Mouse (Mus musculus) CD4-positive helper T cell, adult 2 months (primary cell): Measurements from ENCODE around the gene Hps6.

ENCODE experiments used
- DNase-seq: peaks from one replicate; pipeline ENCODE4 v3.0.0-alpha.2; 2012; ENCODE audit warnings: low read depth, missing footprints, low spot score

The Hps6 gene

GRCm38 (mm10) chr19:46029652-46030051, 26.3 kb downstream of the Hps6 start:
- DNase-seq: no peak

- no peak for DNase-seq
These were observed 27.1 kb downstream of the Hps6 start for GRCm38 (mm10) chr19:46030196-46030983.

GRCm38 (mm10) chr19:46031689-46032432, 28.6 kb downstream of the Hps6 start:
- DNase-seq: no peak

DNA sequence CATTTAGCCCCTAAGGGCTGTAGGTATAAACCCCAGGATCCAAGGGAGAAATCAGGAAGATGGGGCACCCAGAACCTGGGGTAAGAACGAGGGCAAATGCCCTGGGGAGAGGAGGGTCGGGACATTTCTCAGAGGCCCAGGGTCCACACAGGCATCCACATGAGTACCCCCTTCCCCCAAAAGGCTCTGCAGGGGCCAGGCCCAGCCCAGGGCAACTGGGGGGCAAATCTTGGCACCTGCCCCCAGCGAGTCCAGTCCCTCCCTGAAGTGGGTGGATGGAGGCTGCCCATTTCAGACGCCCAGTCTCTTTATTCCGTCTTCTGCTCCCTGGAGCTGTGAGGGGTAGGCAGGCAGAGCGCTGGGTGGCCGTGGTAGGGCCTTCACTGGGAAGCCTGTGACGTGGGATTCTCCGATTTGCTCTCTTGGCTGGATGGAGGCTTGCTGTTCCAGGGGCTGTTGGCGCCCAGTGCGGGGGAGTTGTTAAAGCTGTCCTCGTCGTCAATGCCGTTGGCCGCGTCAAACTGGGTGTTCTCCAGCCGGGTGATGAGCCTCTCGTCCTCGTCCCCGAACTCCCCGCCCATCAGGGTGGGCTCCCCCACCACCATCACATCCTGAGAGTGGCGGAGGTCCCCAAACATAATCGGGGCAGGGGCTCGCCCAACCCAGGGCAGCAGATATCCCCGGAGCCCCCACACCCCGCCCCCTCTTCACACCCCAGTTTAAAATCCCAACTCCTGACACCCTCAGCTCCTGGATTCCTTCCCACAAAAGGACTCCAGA, 29.6 kb downstream of the Hps6 start:
- no peak for DNase-seq

DNA sequence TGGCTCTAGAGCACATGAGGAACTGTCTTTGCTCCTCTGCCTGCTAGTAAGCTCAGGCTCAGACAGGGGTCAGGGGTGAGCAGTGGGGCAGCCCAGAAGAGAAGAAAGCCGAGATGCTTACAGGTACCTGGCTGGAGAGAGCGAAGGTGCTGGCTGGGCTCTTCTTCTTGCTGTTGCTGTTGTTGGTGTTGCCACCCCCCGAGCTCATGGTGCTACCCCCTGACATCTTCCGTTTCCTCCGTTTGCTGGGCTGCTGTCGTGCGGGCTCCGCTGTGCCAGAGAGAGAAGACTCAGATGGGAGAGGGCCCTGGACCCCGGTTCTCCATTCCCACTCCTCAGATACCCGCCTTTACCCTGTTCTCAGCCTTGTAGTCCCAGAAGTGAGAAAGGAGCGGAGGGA, 30.6 kb downstream of the Hps6 start:
- DNase-seq: no peak

GRCm38 (mm10) chr19:46035971-46036370, 32.7 kb downstream of the Hps6 start:
- no peak for DNase-seq

GRCm38 (mm10) chr19:46036477-46037242, 33.4 kb downstream of the Hps6 start:
- DNase-seq: no peak

DNA sequence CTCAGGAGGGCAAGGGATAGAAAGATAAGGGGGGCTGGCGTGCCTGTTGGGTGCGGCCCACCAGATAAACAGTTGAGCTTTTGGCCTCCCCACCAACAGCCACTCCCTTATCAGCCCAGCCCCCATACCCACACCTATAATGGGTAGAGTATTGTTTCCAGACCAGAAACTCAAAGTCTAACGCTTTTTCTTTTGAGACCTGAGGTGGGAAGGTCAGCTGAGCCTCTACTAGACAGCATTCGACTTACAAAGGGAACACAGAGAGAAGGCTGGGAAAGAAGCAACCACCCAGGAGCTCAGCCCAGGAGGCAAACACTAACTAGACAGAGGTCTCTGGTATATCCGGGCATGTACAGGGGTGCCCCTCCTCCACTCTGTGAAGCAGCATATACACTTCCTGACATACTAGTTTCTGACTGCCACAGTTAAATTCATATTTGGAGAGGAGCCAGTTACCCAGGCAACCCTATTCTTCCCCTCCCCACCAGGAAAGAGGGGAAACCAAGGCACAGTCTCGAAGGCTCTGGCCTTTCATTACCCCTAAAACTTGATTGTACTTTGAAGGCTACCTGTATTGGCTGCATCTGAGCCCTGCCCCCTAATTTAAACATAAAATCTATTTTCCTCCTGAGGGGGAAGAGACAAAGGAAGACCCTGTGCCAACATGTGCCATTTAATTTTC, 34.1 kb downstream of the Hps6 start:
- peak; percentile 76 for DNase-seq

DNA sequence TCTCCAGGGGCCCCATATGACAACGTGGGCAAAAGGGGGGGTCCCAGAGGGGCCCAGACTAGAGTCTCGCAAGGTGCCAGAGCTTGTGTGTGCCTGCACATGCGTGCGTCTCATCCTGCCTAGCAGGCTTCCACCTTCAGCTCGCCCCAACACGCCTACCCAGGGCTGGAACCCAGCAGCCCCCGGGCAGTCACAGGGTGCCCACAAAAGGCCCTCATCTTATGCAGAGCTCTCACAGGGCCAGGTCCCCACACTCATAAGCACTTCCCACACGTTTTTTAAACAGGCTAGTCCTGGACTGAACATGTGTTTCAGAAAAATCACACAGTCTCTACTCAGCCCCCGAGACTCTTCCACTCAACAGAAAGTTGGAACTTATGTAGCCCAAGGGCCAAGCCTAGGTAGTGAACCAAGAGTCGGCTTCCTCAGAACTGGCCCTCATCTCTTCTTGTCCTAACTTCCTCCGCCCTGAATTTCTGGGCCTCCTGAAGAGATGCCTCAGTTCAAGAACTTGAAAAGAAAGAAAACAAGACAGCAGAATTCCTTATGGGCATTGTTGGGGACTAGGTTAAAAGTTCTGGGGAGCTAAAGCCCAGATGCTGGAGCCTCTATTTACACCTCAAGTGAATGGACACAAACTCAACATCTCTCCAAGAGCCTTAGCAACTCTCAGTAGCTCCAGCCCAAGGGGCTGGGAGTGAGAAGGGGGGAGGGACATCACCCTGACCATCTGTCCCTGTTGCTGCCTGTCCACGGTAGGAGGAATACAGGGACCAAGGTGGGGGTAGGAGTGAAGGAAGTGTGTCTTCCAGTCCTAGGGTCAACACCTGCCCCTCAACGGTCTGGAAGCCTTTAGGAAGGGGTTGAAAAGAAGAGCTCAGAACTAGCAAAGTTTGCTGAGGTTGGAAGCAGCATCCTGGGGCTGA, 34.9 kb downstream of the Hps6 start:
- peak; percentile 36 for DNase-seq

GRCm38 (mm10) chr19:46038851-46039260, 35.5 kb downstream of the Hps6 start:
- peak; percentile 24 for DNase-seq

DNA sequence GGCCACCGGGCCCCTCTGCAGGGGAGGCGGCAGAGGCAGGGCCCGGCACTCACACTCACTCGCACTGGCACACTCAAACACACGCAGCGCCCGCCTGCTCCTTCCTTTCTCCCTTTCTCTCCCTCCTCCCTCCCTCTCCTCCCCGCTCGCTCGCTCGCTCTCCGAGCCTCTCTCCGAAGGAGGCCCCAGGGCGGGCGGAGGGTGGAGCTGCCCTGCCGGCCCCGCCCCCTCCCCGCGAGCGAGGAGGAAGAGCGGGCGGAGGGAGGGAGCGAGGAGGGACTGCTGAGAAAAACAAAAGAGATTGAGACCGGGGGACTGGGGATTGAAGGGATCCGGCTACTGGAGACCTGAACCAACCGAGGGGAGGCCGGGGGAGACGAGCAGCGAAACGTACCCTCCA, 36.2 kb downstream of the Hps6 start:
- DNase-seq: peak; percentile 94

DNA sequence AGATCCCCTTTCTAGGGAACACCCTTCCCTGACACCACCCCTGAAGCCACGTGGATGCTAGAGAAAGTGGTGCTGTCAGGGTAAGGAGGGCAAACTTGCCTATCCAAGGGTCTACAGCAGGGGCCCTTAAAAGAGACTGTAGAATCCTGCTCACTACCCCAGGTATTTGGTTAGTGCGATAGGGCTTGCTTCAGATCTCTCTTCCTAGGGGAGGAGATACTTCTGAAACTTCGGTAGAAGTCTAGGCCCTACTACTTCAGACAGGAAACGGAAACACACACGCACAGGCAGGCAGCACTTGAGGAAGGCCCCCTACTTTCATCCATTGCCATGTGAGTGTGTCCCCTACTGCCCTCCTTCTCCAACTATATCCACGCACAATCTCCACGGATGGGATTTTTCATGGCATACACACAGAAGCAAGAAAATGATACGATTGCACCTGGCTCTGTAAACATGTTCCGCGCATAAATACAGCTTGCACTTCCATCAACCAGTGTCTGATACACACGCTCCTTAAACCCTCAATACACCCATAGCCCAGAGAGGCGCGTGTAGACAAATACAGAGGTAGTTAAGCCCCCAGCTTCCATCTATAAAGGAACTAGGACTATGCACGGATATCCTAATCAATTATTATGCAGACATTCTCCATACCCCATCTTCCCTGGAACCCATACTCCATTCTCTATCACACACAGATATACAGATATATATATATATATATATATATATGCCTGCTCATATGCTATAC, 37.0 kb downstream of the Hps6 start:
- DNase-seq: peak; percentile 84

- DNase-seq: no peak
These were observed 38.1 kb downstream of the Hps6 start for GRCm38 (mm10) chr19:46041299-46041932.

DNA sequence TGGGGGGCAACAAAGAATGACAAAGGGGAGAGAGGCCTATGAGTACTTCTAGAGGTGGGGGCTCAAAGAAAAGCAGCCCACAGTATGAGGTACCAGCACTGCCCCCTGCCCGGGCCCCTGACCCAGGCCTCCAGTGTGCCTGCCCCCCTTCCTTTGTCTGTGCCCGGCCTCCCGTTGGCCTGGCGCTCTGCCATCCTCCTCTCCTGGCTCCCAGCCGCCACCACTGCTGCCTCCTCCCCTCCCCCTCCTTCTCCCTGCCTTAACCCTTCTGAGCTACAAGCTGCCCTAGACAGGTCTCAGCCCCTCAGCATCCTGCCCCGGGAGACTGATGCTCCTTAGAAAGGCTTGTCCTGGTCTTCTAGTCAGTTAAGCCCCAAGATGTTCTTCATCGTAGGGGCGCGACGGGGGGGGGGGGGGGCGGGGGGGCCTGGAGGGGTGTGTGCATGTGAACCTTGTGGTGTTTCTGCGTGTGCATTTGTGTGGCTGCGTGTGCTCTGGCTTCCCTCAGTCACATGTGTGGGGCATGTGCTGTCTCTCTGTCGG, 38.7 kb downstream of the Hps6 start:
- DNase-seq: peak; percentile 52

DNA sequence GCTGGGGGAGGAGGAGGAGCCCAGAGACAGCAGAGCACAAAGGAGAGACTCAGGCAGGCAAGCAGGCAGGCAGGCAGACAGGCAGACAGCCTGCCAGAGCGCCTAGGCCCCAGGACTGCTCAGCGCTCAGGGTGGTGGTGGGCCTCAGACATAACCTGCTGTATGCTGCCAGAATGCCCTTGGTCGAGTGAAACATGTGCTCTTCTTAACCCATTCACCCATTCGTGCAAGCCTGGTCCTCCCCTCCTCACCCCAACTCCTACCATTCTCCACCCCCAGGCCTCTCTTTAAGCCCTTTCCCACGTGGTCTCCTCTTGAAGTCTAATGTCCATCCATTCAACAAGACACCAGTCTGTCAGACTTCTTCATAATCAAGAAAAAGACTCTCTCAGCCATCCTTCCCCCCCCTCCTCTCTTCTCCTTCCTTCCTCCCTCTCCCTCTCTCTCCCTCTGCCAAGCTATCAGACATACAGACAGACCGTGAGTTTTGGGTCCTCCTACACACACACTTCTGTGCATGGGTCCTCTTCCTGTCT, 39.2 kb downstream of the Hps6 start:
- peak; percentile 68 for DNase-seq

- DNase-seq: no peak
These were observed 40.1 kb downstream of the Hps6 start for GRCm38 (mm10) chr19:46043380-46043779.

DNA sequence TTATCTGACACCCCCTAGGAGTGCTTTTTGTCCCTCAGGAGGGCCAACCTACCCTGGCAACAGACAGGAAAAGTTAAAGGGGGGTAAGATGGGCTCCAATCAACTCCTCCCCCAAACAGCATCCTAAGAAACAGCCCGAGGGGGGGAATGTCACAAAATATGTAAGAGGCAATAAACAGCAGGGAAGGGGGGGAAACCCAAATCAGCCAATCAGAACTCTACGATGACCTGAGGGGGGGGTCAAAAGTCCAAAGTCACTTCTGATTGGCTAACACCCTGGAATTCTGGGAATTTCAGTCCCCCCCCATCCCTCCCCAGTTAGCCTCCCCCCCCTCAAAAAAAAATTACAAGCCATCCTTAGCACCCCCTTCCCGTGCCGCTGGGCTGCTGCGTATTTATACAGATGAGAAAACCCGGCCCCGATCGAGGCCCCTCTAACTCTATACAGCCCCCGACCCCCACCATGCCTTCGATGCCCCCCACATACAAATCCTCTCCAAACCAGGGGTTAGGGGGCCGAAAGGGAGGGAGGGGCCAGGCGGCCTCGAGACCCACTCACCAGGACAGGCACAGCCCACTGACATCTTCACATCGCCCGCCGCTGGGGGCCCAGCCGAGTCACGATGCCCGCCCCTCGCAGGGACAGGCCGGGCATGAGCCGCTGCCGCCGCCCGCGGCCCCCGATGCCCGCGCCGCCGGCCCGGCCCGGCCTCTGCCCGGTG, 41.1 kb downstream of the Hps6 start, which contains the start of gene Pprc1:
Pprc1 (plus strand) TSS at position 616 of the 722 bp plus-strand sequence.
- peak; percentile 35 for DNase-seq
